Mouse (Mus musculus) lung, postnatal 0 days (tissue): ENCODE data around the gene Morc2a. TPM values are rescaled to one million over a fixed set of nuclear protein-coding genes. Genes with fewer than 3 reads are reported as not detected.
"Not testable (repeated sequence)": the region's sequence is repeated elsewhere in the genome, so short reads cannot be mapped to it uniquely, and the experiment has no call there.

Source experiments
- ATAC-seq: fragments of 200-750 bp; cut with Nextera tagmentation; 2 replicates; pipeline ENCODE4 v1.8.0; 2017; ENCODE audit warnings: moderate library complexity
- DNase-seq: peaks from one replicate; pipeline ENCODE4 v3.0.0-alpha.2; 2016; ENCODE audit warnings: low spot score
- H3K27ac ChIP-seq: fragments of 300-500 bp; sonication (generic); 2 replicates; pipeline ENCODE4 v1.5.1; 2014; ENCODE audit warnings: antibody characterized with exemption, mild to moderate bottlenecking, low read length, mixed read lengths
- H3K27me3 ChIP-seq: fragments of 300-500 bp; sonication (generic); replicated peaks from 2 replicates; pipeline ENCODE4 v1.6.1; 2014; ENCODE audit warnings: low read length, mixed read lengths; ENCODE audit not compliant: insufficient read depth
- H3K36me3 ChIP-seq: fragments of 300-500 bp; sonication (generic); 2 replicates; pipeline ENCODE4 v1.6.1; 2014; ENCODE audit warnings: low read length, mixed read lengths; ENCODE audit not compliant: insufficient read depth
- H3K4me1 ChIP-seq: fragments of 300-500 bp; sonication (generic); 2 replicates; pipeline ENCODE4 v1.6.1; 2014; ENCODE audit warnings: antibody characterized with exemption, low read depth, low read length, mixed read lengths; ENCODE audit not compliant: insufficient read depth
- H3K4me2 ChIP-seq: fragments of 300-500 bp; sonication (generic); replicated peaks from 2 replicates; pipeline ENCODE4 v1.6.1; 2014; ENCODE audit warnings: low read depth, mild to moderate bottlenecking, low read length, moderate library complexity, mixed read lengths
- H3K4me3 ChIP-seq: fragments of 300-500 bp; sonication (generic); 2 replicates; pipeline ENCODE4 v1.5.1; 2014; ENCODE audit warnings: low read depth, low read length
- H3K9ac ChIP-seq: fragments of 300-500 bp; sonication (generic); replicated peaks from 2 replicates; pipeline ENCODE4 v1.6.1; 2014; ENCODE audit warnings: low read depth, mild to moderate bottlenecking
- H3K9me3 ChIP-seq: fragments of 300-500 bp; sonication (generic); 2 replicates; pipeline ENCODE4 v1.6.1; 2016; ENCODE audit warnings: low read length, mixed read lengths
- CTCF ChIP-seq: IDR thresholded peaks from 2 replicates; pipeline ENCODE4 v1.5.1; 2016; ENCODE audit warnings: antibody characterized with exemption, mild to moderate bottlenecking
- EP300 ChIP-seq: IDR thresholded peaks from 2 replicates; pipeline ENCODE4 v1.6.1; 2016; ENCODE audit warnings: antibody characterized with exemption, mild to moderate bottlenecking, control low read depth
- WGBS: fragments of 180-500 bp; shearing (Covaris S2); extraction: QIAGEN DNeasy Blood & Tissue Kit; methylation state at CpG from one replicate; pipeline ENCODE4 v1.1.7; 2014; 5-methylcytosine and 5-hydroxymethylcytosine counted together
- polyA plus RNA-seq: library from polyadenylated mRNA; unstranded; fragments of >200 nt; fragmentation: Nextera tagmentation; extraction: Ambion mirVana; gene quantifications from 2 replicates; pipeline ENCODE4 v1.2.1, GENCODE M21; 2015

Morc2a gene
- polyA plus RNA-seq, 1 experiment from 2014 or later, result 9.9 TPM

DNA sequence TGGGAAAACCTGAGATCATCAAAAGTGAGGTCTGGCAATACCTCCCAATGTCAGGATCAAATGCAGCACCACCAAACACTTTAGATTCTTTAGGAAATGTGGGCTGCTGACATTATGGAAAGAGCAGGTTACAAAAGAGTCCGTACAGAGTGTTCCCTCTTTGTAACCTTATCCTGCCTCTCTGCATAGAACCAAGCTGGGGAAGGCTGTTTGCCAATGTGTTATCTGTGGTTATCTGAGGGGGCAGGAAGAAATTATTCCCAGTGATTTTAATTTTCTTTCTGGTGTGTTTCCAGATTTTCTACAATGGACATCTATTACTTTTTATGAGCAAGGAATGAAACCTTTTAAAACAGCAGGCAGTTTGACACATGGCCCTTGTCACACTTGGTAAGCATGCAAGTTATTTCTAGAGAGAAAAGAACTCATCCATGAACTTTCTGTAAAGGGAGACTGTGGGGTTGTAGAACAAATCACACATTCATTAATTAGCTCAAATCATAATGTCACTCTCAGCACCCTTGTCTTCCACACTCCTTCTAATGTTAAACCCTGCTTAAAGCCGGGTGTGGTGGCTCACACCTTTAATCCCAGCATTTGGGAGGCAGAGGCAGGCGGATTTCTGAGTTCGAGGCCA lies 24.5 kb upstream of the Morc2a start:
- Histone ChIP-seq H3K27me3 (no peaks in the 10 kb centered on the region), H3K9ac (no peak overlapping the region), H3K36me3 (no peaks in the 10 kb centered on the region), H3K4me1 (no peaks in the 10 kb centered on the region), H3K4me3 (no peak overlapping the region), H3K4me2 (no peak overlapping the region), H3K9me3 (0 out of 2 replicates have a peak, but pooled peaks cover 4% of the 10 kb centered on the region), H3K27ac (no peak overlapping the region)
- ATAC-seq (no peak), DNase-seq (no peak)
- TF ChIP-seq CTCF (no peak), EP300 (no peak)
- 72% methylated on average over 4 of the region's 4 CpGs for WGBS

DNA sequence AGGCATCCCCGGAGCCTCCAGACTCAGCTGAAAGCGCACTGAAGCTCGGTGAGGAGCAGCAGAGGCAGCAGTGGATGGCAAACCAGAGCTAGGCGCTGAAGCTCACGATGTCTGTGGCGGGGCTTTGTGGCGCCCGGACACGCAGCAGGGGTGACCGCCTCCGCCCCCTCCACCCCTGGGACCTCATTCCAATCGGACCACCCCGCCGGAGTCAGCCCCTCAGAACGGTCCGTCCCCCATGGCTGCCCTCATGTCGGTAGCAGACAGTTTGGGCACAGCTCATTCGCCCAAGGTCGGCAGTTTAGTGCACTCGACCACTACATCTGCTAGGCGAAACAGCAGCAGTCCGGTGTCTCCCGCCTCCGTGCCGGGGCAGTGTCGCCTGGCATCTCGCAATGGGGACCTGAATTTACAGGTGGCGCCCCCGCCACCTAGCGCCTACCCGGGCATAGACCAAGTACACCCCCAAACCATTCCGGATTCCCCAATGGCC lies 19.9 kb upstream of the Morc2a start:
- WGBS, result 3% methylated on average over 29 of the region's 32 CpGs
- H3K9ac ChIP-seq, result no peak overlapping the region
- 0 out of 2 replicates have a peak, but pooled peaks cover 4% of the 10 kb centered on the region for H3K9me3 ChIP-seq
- H3K4me3 ChIP-seq, result peak overlapping the region; percentile 28
- ATAC-seq (no peak), DNase-seq (no peak)
- no peaks in the 10 kb centered on the region for H3K27me3 ChIP-seq
- no peaks in the 10 kb centered on the region for H3K4me1 ChIP-seq
- H3K36me3 ChIP-seq, result no peaks in the 10 kb centered on the region
- H3K27ac ChIP-seq, result no peak overlapping the region
- H3K4me2 ChIP-seq, result peak overlapping the region; percentile 52
- no peak for TF ChIP-seq CTCF
- TF ChIP-seq EP300, result no peak

DNA sequence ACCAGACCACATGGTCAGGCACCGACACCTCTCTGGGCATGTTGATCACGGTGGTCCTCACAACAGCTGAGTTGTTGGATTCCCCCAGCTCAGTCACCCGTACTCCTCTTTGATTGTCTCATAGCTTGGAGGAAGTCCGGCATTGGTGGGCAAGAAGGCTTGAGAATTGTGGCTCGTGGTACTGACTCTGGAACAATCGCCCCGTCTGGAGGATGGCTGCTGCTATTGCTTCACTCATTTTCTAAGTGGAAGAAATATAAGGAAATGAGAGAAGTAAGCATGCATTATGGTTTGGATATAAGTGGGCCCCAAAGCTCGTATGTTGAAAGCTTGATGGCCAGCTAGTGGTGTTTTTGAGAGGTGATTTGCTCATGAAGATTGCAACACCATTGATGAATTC lies 15.7 kb upstream of the Morc2a start:
- DNase-seq, result not testable (repeated sequence)

DNA sequence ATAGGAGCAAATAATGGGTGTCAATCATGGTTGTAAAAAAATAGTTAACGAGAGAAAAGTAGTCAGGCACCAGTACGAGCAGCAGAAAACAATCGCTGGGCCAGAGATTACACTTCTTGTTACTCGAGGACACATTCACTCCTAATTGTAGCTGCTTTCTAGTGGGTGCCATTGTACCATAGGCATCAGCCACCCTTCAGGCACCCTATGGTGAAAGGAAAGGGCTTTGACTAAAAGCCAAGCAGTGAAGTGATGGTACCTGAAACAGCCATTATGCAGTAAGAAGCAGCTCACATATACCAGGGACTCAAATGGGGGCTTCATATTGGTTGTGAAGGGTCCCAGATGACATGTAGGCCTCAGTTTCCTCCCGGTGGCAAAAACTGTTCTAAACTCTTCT lies 1.3 kb upstream of the Morc2a start:
- WGBS, result 71% methylated on average over 5 of the region's 5 CpGs
- Histone ChIP-seq H3K36me3 (peaks cover 15% of the 10 kb centered on the region), H3K4me2 (peak overlapping the region; percentile 77), H3K27me3 (no peaks in the 10 kb centered on the region), H3K9me3 (no peaks in the 10 kb centered on the region), H3K27ac (0 out of 2 replicates have a peak overlapping the region, but pooled peaks have one; percentile 96), H3K4me1 (peaks cover 8% of the 10 kb centered on the region; the same call in 1 of the 2 replicates), H3K4me3 (peak overlapping the region; percentile 91), H3K9ac (no peak overlapping the region)
- DNase-seq (no peak), ATAC-seq (no peak)
- TF ChIP-seq CTCF (no peak), EP300 (no peak)

More for the DNA sequence above, 15.7 kb upstream of the Morc2a start:
- H3K27ac ChIP-seq, H3K27me3 ChIP-seq, H3K9me3 ChIP-seq, ATAC-seq, H3K9ac ChIP-seq, H3K36me3 ChIP-seq, H3K4me1 ChIP-seq, H3K4me3 ChIP-seq, H3K4me2 ChIP-seq: not testable (repeated sequence)
- WGBS, result 81% methylated on average over 8 of the region's 8 CpGs

DNA sequence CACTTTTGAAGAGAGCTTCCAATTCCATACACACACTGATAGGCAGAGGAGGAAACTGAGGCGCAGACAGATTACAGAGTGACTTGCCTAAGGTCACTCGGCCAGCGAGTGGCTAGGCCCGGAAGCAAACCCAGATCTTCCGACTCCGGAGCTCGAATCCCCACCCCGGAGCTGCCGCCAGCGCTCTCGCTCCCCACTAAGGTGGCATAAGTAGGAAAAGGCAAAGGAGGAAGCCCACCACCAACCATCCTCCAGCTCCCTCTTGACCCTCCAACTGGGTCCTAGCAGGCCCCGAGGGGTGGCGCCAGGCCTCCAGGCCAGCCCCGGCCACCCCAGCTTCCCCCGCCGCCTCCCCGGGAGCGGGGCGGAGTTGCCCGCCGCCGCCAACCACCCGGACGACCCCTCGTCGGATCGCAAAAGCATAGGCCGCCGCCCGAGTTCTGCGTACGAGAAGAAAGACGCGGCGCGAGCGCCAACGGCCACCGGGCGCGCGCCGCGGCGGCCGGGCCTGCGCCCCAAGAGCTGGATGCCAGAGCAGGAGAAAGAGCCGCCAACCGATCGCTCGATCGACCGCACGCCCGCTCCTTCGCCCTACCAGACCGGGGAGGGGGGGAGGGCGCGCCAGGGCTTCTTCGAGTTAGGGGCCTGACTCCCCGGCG lies 557 bp upstream of the Morc2a start:
- H3K4me1 ChIP-seq, result peaks cover 8% of the 10 kb centered on the region; the same call in 1 of the 2 replicates
- H3K36me3 ChIP-seq, result peaks cover 11% of the 10 kb centered on the region
- peak overlapping the region; percentile 77 for H3K4me2 ChIP-seq
- under 1% methylated on average over 49 of the region's 62 CpGs for WGBS
- peak; percentile 41 for DNase-seq
- H3K27ac ChIP-seq, result peak overlapping the region; percentile 96
- no peaks in the 10 kb centered on the region for H3K27me3 ChIP-seq
- no peaks in the 10 kb centered on the region for H3K9me3 ChIP-seq
- peak overlapping the region; percentile 91 for H3K4me3 ChIP-seq
- peak overlapping the region; percentile 99 for H3K9ac ChIP-seq
- ATAC-seq, result peak; percentile 52
- no peak for TF ChIP-seq CTCF
- no peak for TF ChIP-seq EP300

DNA sequence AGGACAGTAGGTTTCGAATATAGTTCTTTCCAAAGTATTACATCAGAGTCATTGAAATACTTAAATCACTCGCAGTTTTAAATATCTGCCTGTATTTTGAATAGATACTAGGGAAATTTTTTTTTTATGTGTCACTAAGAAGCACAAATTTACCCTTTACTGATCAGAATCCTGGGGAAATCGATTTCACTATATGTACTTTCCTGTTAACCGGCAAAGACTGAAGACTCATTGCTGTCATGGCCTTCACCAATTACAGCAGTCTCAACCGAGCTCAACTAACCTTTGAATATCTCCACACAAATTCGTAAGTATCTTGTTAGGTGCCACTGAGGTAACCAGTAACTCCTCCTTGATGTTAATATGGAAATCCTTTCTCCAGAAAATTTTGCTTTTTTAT lies 1.1 kb downstream of the Morc2a start:
- Histone ChIP-seq H3K9ac (no peak overlapping the region), H3K4me2 (peak overlapping the region; percentile 77), H3K9me3 (no peaks in the 10 kb centered on the region), H3K36me3 (peaks cover 4% of the 10 kb centered on the region), H3K4me1 (peaks cover 8% of the 10 kb centered on the region; the same call in 1 of the 2 replicates), H3K27me3 (no peaks in the 10 kb centered on the region), H3K27ac (no peak overlapping the region), H3K4me3 (peak overlapping the region; percentile 91; the same call in 1 of the 2 replicates)
- 85% methylated on average over 6 of the region's 6 CpGs for WGBS
- ATAC-seq (no peak), DNase-seq (no peak)
- no peak for TF ChIP-seq EP300
- TF ChIP-seq CTCF, result no peak
